Mouse (Mus musculus) liver, postnatal 0 days (tissue): Measurements from ENCODE around the gene Vmn1r198. TPM values are rescaled to one million over a fixed set of nuclear protein-coding genes. Genes with fewer than 3 reads are reported as not detected.
"Not testable (repeated sequence)": the region's sequence is repeated elsewhere in the genome, so short reads cannot be mapped to it uniquely, and the experiment has no call there.

ENCODE experiments used
- ATAC-seq: fragments of 200-750 bp; cut with Nextera tagmentation; 2 replicates; pipeline ENCODE4 v1.8.0; 2017; ENCODE audit warnings: mild to moderate bottlenecking, moderate library complexity
- DNase-seq: peaks from one replicate; pipeline ENCODE4 v3.0.0-alpha.2; 2016
- H3K27ac ChIP-seq: fragments of 300-500 bp; sonication (generic); 2 replicates; pipeline ENCODE4 v1.5.1; 2014; ENCODE audit warnings: antibody characterized with exemption, moderate library complexity, mild to moderate bottlenecking, low read depth
- H3K27me3 ChIP-seq: fragments of 300-500 bp; sonication (generic); 2 replicates; pipeline ENCODE4 v1.6.1; 2014; ENCODE audit warnings: low read length, control low read depth, mixed read lengths; ENCODE audit not compliant: insufficient read depth
- H3K36me3 ChIP-seq: fragments of 300-500 bp; sonication (generic); replicated peaks from 2 replicates; pipeline ENCODE4 v1.6.1; 2014; ENCODE audit warnings: mild to moderate bottlenecking, control low read depth, low read length, moderate library complexity, mixed read lengths; ENCODE audit not compliant: insufficient read depth
- H3K4me1 ChIP-seq: fragments of 300-500 bp; sonication (generic); 2 replicates; pipeline ENCODE4 v1.6.1; 2014; ENCODE audit warnings: antibody characterized with exemption, mild to moderate bottlenecking, control low read depth; ENCODE audit not compliant: insufficient read depth
- H3K4me2 ChIP-seq: fragments of 300-500 bp; sonication (generic); 2 replicates; pipeline ENCODE4 v1.6.1; 2014; ENCODE audit warnings: low read depth, mild to moderate bottlenecking, low read length, moderate library complexity, mixed read lengths
- H3K4me3 ChIP-seq: fragments of 300-500 bp; sonication (generic); 2 replicates; pipeline ENCODE4 v1.5.1; 2014; ENCODE audit warnings: low read depth, low read length
- H3K9ac ChIP-seq: fragments of 300-500 bp; sonication (generic); replicated peaks from 2 replicates; pipeline ENCODE4 v1.6.1; 2014; ENCODE audit warnings: mild to moderate bottlenecking, moderate library complexity
- H3K9me3 ChIP-seq: fragments of 300-500 bp; sonication (generic); 2 replicates; pipeline ENCODE4 v1.6.1; 2016; ENCODE audit warnings: mild to moderate bottlenecking, control low read depth, low read length, mixed read lengths
- CTCF ChIP-seq: sonication (generic); IDR thresholded peaks from 2 replicates; pipeline ENCODE4 v1.5.1; 2016; ENCODE audit warnings: antibody characterized with exemption, low read depth
- EP300 ChIP-seq: IDR thresholded peaks from 2 replicates; pipeline ENCODE4 v1.6.1; 2016; ENCODE audit warnings: antibody characterized with exemption, low read depth, mild to moderate bottlenecking
- WGBS: fragments of 180-500 bp; shearing (Covaris S2); extraction: QIAGEN DNeasy Blood & Tissue Kit; methylation state at CpG from one replicate; pipeline ENCODE4 v1.1.7; 2014; ENCODE audit not compliant: insufficient replicate concordance; 5-methylcytosine and 5-hydroxymethylcytosine counted together
- polyA plus RNA-seq: library from polyadenylated mRNA; unstranded; fragments of >200 nt; fragmentation: Nextera tagmentation; extraction: Ambion mirVana; gene quantifications from 2 replicates; pipeline ENCODE4 v1.2.1, GENCODE M21; 2015

Gene Vmn1r198
- polyA plus RNA-seq = not detected in 2 replicates

GRCm38 (mm10) chr13:22350064-22350463, at the start of gene Vmn1r198:
Gene Vmn1r198, plus strand, starts transcription at chr13:22350364.
- H3K36me3 ChIP-seq = no peaks in the 10 kb centered on the region
- no peak for ATAC-seq
- no peaks in the 10 kb centered on the region for H3K9me3 ChIP-seq
- no peaks in the 10 kb centered on the region for H3K27me3 ChIP-seq
- no peak within 1 kb of the TSS for H3K4me2 ChIP-seq
- 21% methylated on average over 1 of the region's 1 CpGs for WGBS
- TF ChIP-seq CTCF = no peak
- TF ChIP-seq EP300 = no peak
- no peaks in the 10 kb centered on the region for H3K4me1 ChIP-seq
- no peak within 1 kb of the TSS for H3K27ac ChIP-seq
- no peak within 1 kb of the TSS for H3K9ac ChIP-seq
- DNase-seq = no peak
- no peak within 1 kb of the TSS for H3K4me3 ChIP-seq

- not testable (repeated sequence) for DNase-seq, H3K9ac ChIP-seq
- 84% methylated on average over 5 of the region's 5 CpGs for WGBS
These were observed 42.1 kb upstream of the Vmn1r198 start for GRCm38 (mm10) chr13:22308075-22308474.

GRCm38 (mm10) chr13:22315361-22315760, 34.8 kb upstream of the Vmn1r198 start:
- ATAC-seq (no peak), DNase-seq (no peak)
- Histone ChIP-seq H3K9me3 (no peaks in the 10 kb centered on the region), H3K27ac (no peak overlapping the region), H3K4me3 (no peak overlapping the region), H3K9ac (no peak overlapping the region), H3K4me1 (no peaks in the 10 kb centered on the region), H3K27me3 (no peaks in the 10 kb centered on the region), H3K36me3 (no peaks in the 10 kb centered on the region), H3K4me2 (no peak overlapping the region)
- WGBS = 48% methylated on average over 2 of the region's 2 CpGs
- TF ChIP-seq CTCF (no peak), EP300 (no peak)

More at GRCm38 (mm10) chr13:22308075-22308474, 42.1 kb upstream of the Vmn1r198 start:
- not testable (repeated sequence) for H3K27ac ChIP-seq, H3K4me1 ChIP-seq, H3K27me3 ChIP-seq, H3K9me3 ChIP-seq, H3K4me3 ChIP-seq, ATAC-seq, H3K4me2 ChIP-seq, H3K36me3 ChIP-seq

GRCm38 (mm10) chr13:22317366-22317765, 32.8 kb upstream of the Vmn1r198 start:
- H3K4me2 ChIP-seq = no peak overlapping the region
- H3K9ac ChIP-seq = no peak overlapping the region
- no peak overlapping the region for H3K27ac ChIP-seq
- H3K4me1 ChIP-seq = no peaks in the 10 kb centered on the region
- no peaks in the 10 kb centered on the region for H3K9me3 ChIP-seq
- TF ChIP-seq CTCF (no peak), EP300 (no peak)
- H3K27me3 ChIP-seq = no peaks in the 10 kb centered on the region
- no peaks in the 10 kb centered on the region for H3K36me3 ChIP-seq
- 78% methylated on average over 2 of the region's 2 CpGs for WGBS
- no peak overlapping the region for H3K4me3 ChIP-seq
- no peak for ATAC-seq
- no peak for DNase-seq

GRCm38 (mm10) chr13:22320091-22320490, 30.1 kb upstream of the Vmn1r198 start:
- Histone ChIP-seq H3K9ac (no peak overlapping the region), H3K9me3 (no peaks in the 10 kb centered on the region), H3K4me2 (no peak overlapping the region), H3K36me3 (no peaks in the 10 kb centered on the region), H3K4me3 (no peak overlapping the region), H3K4me1 (no peaks in the 10 kb centered on the region), H3K27ac (no peak overlapping the region), H3K27me3 (no peaks in the 10 kb centered on the region)
- TF ChIP-seq EP300 = no peak
- TF ChIP-seq CTCF = no peak
- DNase-seq (no peak), ATAC-seq (no peak)

- Histone ChIP-seq H3K27ac (no peak within 1 kb of the TSS), H3K9me3 (no peaks in the 10 kb centered on the region), H3K4me1 (no peaks in the 10 kb centered on the region), H3K4me2 (no peak within 1 kb of the TSS), H3K9ac (no peak within 1 kb of the TSS), H3K36me3 (no peaks in the 10 kb centered on the region), H3K27me3 (no peaks in the 10 kb centered on the region), H3K4me3 (no peak within 1 kb of the TSS)
- no peak for DNase-seq
- no peak for TF ChIP-seq CTCF
- no peak for TF ChIP-seq EP300
- ATAC-seq = no peak
These were observed 25.9 kb upstream of the Vmn1r198 start, which contains the start of gene Vmn1r197 for GRCm38 (mm10) chr13:22324289-22324688. Gene Vmn1r197, plus strand, starts transcription at chr13:22324589.

- WGBS = 35% methylated on average over 2 of the region's 2 CpGs
- ATAC-seq = no peak
- no peak overlapping the region for H3K27ac ChIP-seq
These were observed 16.9 kb upstream of the Vmn1r198 start for GRCm38 (mm10) chr13:22333269-22333668.

More at GRCm38 (mm10) chr13:22333269-22333668, 16.9 kb upstream of the Vmn1r198 start:
- Histone ChIP-seq H3K9me3 (no peaks in the 10 kb centered on the region), H3K27me3 (no peaks in the 10 kb centered on the region), H3K36me3 (no peaks in the 10 kb centered on the region), H3K9ac (no peak overlapping the region), H3K4me3 (no peak overlapping the region), H3K4me2 (no peak overlapping the region), H3K4me1 (no peaks in the 10 kb centered on the region)
- no peak for DNase-seq
- TF ChIP-seq EP300 (no peak), CTCF (no peak)
